Mouse (Mus musculus) forebrain, embryonic 13.5 days (tissue): ENCODE results near the gene Acer2. TPM values are rescaled to one million over a fixed set of nuclear protein-coding genes. Genes with fewer than 3 reads are reported as not detected.

Source experiments
- ATAC-seq: fragments of 200-750 bp; cut with Nextera tagmentation; 2 replicates; pipeline ENCODE4 v1.8.0; 2017
- H3K27ac ChIP-seq: fragments of 300-500 bp; sonication (generic); 2 replicates; pipeline ENCODE4 v1.5.1; 2015; ENCODE audit warnings: inconsistent platforms, mild to moderate bottlenecking, moderate library complexity
- H3K27me3 ChIP-seq: fragments of 300-500 bp; sonication (generic); 2 replicates; pipeline ENCODE4 v1.6.1; 2015; ENCODE audit warnings: mild to moderate bottlenecking, inconsistent platforms
- H3K36me3 ChIP-seq: fragments of 300-500 bp; sonication (generic); 2 replicates; pipeline ENCODE4 v1.6.1; 2015; ENCODE audit warnings: mild to moderate bottlenecking, inconsistent platforms; ENCODE audit not compliant: poor library complexity, severe bottlenecking
- H3K4me1 ChIP-seq: fragments of 300-500 bp; sonication (generic); 2 replicates; pipeline ENCODE4 v1.6.1; 2015; ENCODE audit warnings: inconsistent platforms
- H3K4me2 ChIP-seq: fragments of 300-500 bp; sonication (generic); 2 replicates; pipeline ENCODE4 v1.6.1; 2015; ENCODE audit warnings: inconsistent platforms, mild to moderate bottlenecking, moderate library complexity
- H3K4me3 ChIP-seq: fragments of 300-500 bp; sonication (generic); 2 replicates; pipeline ENCODE4 v1.5.1; 2015; ENCODE audit warnings: mild to moderate bottlenecking, inconsistent platforms
- H3K9ac ChIP-seq: fragments of 300-500 bp; sonication (generic); 2 replicates; pipeline ENCODE4 v1.6.1; 2015; ENCODE audit warnings: mild to moderate bottlenecking, inconsistent platforms
- H3K9me3 ChIP-seq: fragments of 300-500 bp; sonication (generic); replicated peaks from 2 replicates; pipeline ENCODE4 v1.6.1; 2016; ENCODE audit warnings: inconsistent platforms
- WGBS: fragments of 180-500 bp; shearing (Covaris S2); methylation state at CpG from one replicate; pipeline ENCODE4 v1.1.7; 2015; 5-methylcytosine and 5-hydroxymethylcytosine counted together
- polyA plus RNA-seq: library from polyadenylated mRNA; unstranded; fragments of >200 nt; fragmentation: Nextera tagmentation; extraction: Ambion mirVana; gene quantifications from 2 replicates; pipeline ENCODE4 v1.2.1, GENCODE M21; 2015

Acer2 gene
- polyA plus RNA-seq, 1 experiment from 2014 or later = 10.9 TPM

GRCm38 (mm10) chr4:86898791-86899474 lies 24.7 kb downstream of the Acer2 start:
- Histone ChIP-seq H3K4me3 (no peak overlapping the region), H3K9ac (no peak overlapping the region), H3K9me3 (no peaks in the 10 kb centered on the region), H3K27me3 (no peaks in the 10 kb centered on the region), H3K36me3 (no peaks in the 10 kb centered on the region), H3K4me2 (no peak overlapping the region), H3K4me1 (no peaks in the 10 kb centered on the region), H3K27ac (no peak overlapping the region)
- ATAC-seq = no peak
- WGBS = 78% methylated on average over 14 of the region's 14 CpGs

- ATAC-seq = no peak
Observed at GRCm38 (mm10) chr4:86902351-86902750, 28.2 kb downstream of the Acer2 start.

GRCm38 (mm10) chr4:86904969-86905368 lies 30.8 kb downstream of the Acer2 start:
- H3K4me3 ChIP-seq = no peak overlapping the region
- no peaks in the 10 kb centered on the region for H3K9me3 ChIP-seq
- H3K9ac ChIP-seq = no peak overlapping the region
- no peaks in the 10 kb centered on the region for H3K27me3 ChIP-seq
- H3K36me3 ChIP-seq = no peaks in the 10 kb centered on the region
- 30% methylated on average over 3 of the region's 3 CpGs for WGBS
- no peak overlapping the region for H3K27ac ChIP-seq
- no peak overlapping the region for H3K4me2 ChIP-seq
- ATAC-seq = no peak
- H3K4me1 ChIP-seq = no peaks in the 10 kb centered on the region

More at GRCm38 (mm10) chr4:86902351-86902750, 28.2 kb downstream of the Acer2 start:
- Histone ChIP-seq H3K4me1 (no peaks in the 10 kb centered on the region), H3K9ac (no peak overlapping the region), H3K27me3 (no peaks in the 10 kb centered on the region), H3K27ac (no peak overlapping the region), H3K4me2 (no peak overlapping the region), H3K36me3 (no peaks in the 10 kb centered on the region), H3K4me3 (no peak overlapping the region), H3K9me3 (no peaks in the 10 kb centered on the region)
- WGBS = 76% methylated on average over 6 of the region's 6 CpGs

- H3K27ac ChIP-seq = no peak overlapping the region
Observed at GRCm38 (mm10) chr4:86905869-86906268, 31.7 kb downstream of the Acer2 start.

GRCm38 (mm10) chr4:86911576-86912341 lies 37.6 kb downstream of the Acer2 start:
- ATAC-seq = no peak
- no peaks in the 10 kb centered on the region for H3K36me3 ChIP-seq
- no peak overlapping the region for H3K9ac ChIP-seq
- no peaks in the 10 kb centered on the region for H3K9me3 ChIP-seq
- H3K27me3 ChIP-seq = no peaks in the 10 kb centered on the region
- H3K4me1 ChIP-seq = peaks cover 6% of the 10 kb centered on the region; the same call in 1 of the 2 replicates
- no peak overlapping the region for H3K27ac ChIP-seq
- no peak overlapping the region for H3K4me3 ChIP-seq
- H3K4me2 ChIP-seq = 0 out of 2 replicates have a peak overlapping the region, but pooled peaks have one; percentile 5
- 12% methylated on average over 18 of the region's 18 CpGs for WGBS

More at GRCm38 (mm10) chr4:86905869-86906268, 31.7 kb downstream of the Acer2 start:
- no peaks in the 10 kb centered on the region for H3K9me3 ChIP-seq
- 87% methylated on average over 1 of the region's 1 CpGs for WGBS
- H3K9ac ChIP-seq = no peak overlapping the region
- no peaks in the 10 kb centered on the region for H3K4me1 ChIP-seq
- H3K27me3 ChIP-seq = no peaks in the 10 kb centered on the region
- H3K4me2 ChIP-seq = no peak overlapping the region
- H3K4me3 ChIP-seq = no peak overlapping the region
- ATAC-seq = no peak
- H3K36me3 ChIP-seq = no peaks in the 10 kb centered on the region

GRCm38 (mm10) chr4:86912757-86913156 lies 38.6 kb downstream of the Acer2 start:
- H3K4me1 ChIP-seq = peaks cover 6% of the 10 kb centered on the region; the same call in 1 of the 2 replicates
- 83% methylated on average over 7 of the region's 7 CpGs for WGBS

GRCm38 (mm10) chr4:86916062-86916461 lies 41.9 kb downstream of the Acer2 start:
- Histone ChIP-seq H3K4me1 (peaks cover 6% of the 10 kb centered on the region; the same call in 1 of the 2 replicates), H3K9ac (no peak overlapping the region), H3K4me3 (no peak overlapping the region), H3K4me2 (no peak overlapping the region), H3K9me3 (no peaks in the 10 kb centered on the region), H3K27me3 (no peaks in the 10 kb centered on the region), H3K27ac (no peak overlapping the region), H3K36me3 (no peaks in the 10 kb centered on the region)
- ATAC-seq = no peak
- WGBS = 65% methylated on average over 1 of the region's 1 CpGs

More at GRCm38 (mm10) chr4:86912757-86913156, 38.6 kb downstream of the Acer2 start:
- Histone ChIP-seq H3K4me3 (no peak overlapping the region), H3K9me3 (no peaks in the 10 kb centered on the region), H3K4me2 (no peak overlapping the region), H3K27me3 (no peaks in the 10 kb centered on the region), H3K27ac (no peak overlapping the region), H3K9ac (no peak overlapping the region), H3K36me3 (no peaks in the 10 kb centered on the region)
- ATAC-seq = no peak

- peak; percentile 24; the same call in 1 of the 2 replicates for ATAC-seq
- Histone ChIP-seq H3K27me3 (no peaks in the 10 kb centered on the region), H3K36me3 (no peaks in the 10 kb centered on the region), H3K9ac (no peak overlapping the region), H3K4me2 (no peak overlapping the region), H3K27ac (no peak overlapping the region), H3K4me1 (no peaks in the 10 kb centered on the region), H3K9me3 (no peaks in the 10 kb centered on the region), H3K4me3 (no peak overlapping the region)
- 55% methylated on average over 3 of the region's 3 CpGs for WGBS
Observed at GRCm38 (mm10) chr4:86923476-86924055, 49.4 kb downstream of the Acer2 start.

- peak; percentile 65 for ATAC-seq
- no peaks in the 10 kb centered on the region for H3K4me1 ChIP-seq
- WGBS = 11% methylated on average over 9 of the region's 9 CpGs
- H3K36me3 ChIP-seq = no peaks in the 10 kb centered on the region
- H3K9me3 ChIP-seq = no peaks in the 10 kb centered on the region
- H3K4me2 ChIP-seq = no peak overlapping the region
- no peak overlapping the region for H3K27ac ChIP-seq
- no peaks in the 10 kb centered on the region for H3K27me3 ChIP-seq
- no peak overlapping the region for H3K9ac ChIP-seq
- H3K4me3 ChIP-seq = no peak overlapping the region
Observed at GRCm38 (mm10) chr4:86924804-86925458, 50.7 kb downstream of the Acer2 start.

- 94% methylated on average over 3 of the region's 3 CpGs for WGBS
- Histone ChIP-seq H3K36me3 (no peaks in the 10 kb centered on the region), H3K27ac (no peak overlapping the region), H3K4me2 (no peak overlapping the region), H3K9ac (no peak overlapping the region), H3K9me3 (no peaks in the 10 kb centered on the region), H3K4me3 (no peak overlapping the region), H3K4me1 (0 out of 2 replicates have a peak, but pooled peaks cover 5% of the 10 kb centered on the region), H3K27me3 (no peaks in the 10 kb centered on the region)
- no peak for ATAC-seq
Observed at GRCm38 (mm10) chr4:86926997-86927396, 52.8 kb downstream of the Acer2 start.

GRCm38 (mm10) chr4:86930101-86930635 lies 56.0 kb downstream of the Acer2 start:
- Histone ChIP-seq H3K36me3 (no peaks in the 10 kb centered on the region), H3K9me3 (no peaks in the 10 kb centered on the region), H3K27me3 (no peaks in the 10 kb centered on the region), H3K4me3 (peak overlapping the region; percentile 47), H3K9ac (0 out of 2 replicates have a peak overlapping the region, but pooled peaks have one; percentile 71), H3K27ac (no peak overlapping the region), H3K4me1 (0 out of 2 replicates have a peak, but pooled peaks cover 5% of the 10 kb centered on the region), H3K4me2 (peak overlapping the region; percentile 66)
- 88% methylated on average over 7 of the region's 7 CpGs for WGBS
- ATAC-seq = peak; percentile 54
